Mouse (Mus musculus): ENCODE results near the gene Gle1. TPM values are rescaled to one million over a fixed set of nuclear protein-coding genes. Genes with fewer than 3 reads are reported as not detected.

Gene Gle1
- 100 to 1,000 TPM in 1 of 2 experiments, 10 to 100 TPM in 1; 83.8 to 105 TPM for total RNA-seq (2023)

DNA sequence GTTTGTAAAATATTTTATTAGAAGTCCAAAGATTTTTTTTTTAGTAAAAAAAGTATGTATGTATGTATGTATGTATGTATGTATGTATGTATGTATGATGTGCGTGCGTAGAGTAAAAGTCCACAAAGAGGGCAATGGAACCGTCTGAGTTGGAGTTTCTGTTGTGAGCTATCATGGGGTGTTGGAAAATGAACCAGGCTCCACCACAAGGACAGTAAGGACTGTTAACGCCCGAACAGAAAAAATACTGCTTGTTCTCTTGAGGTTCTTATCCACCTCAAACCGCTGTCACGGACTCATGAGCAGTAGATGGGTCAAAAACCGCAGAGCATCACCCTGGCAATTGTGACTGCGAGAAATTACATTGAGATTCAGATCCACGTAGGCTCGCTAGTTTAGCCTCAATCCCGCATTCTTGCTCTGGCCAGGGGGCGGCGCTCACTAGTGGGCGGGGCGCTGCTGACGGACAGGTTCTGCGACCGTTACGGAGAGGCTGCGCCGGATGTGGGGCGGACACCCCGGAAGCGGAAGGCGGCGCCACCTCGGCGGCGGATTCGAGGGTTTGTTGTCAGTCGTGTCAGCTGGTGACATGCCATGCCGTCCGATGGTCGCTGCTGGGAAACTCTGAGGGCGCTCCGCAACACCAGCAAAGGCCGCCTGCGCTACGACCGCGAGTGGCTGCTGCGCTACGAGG is at the start of gene Gle1:
Gene Gle1, plus strand, starts transcription at position 521 of the 694 bp plus-strand sequence.

DNA sequence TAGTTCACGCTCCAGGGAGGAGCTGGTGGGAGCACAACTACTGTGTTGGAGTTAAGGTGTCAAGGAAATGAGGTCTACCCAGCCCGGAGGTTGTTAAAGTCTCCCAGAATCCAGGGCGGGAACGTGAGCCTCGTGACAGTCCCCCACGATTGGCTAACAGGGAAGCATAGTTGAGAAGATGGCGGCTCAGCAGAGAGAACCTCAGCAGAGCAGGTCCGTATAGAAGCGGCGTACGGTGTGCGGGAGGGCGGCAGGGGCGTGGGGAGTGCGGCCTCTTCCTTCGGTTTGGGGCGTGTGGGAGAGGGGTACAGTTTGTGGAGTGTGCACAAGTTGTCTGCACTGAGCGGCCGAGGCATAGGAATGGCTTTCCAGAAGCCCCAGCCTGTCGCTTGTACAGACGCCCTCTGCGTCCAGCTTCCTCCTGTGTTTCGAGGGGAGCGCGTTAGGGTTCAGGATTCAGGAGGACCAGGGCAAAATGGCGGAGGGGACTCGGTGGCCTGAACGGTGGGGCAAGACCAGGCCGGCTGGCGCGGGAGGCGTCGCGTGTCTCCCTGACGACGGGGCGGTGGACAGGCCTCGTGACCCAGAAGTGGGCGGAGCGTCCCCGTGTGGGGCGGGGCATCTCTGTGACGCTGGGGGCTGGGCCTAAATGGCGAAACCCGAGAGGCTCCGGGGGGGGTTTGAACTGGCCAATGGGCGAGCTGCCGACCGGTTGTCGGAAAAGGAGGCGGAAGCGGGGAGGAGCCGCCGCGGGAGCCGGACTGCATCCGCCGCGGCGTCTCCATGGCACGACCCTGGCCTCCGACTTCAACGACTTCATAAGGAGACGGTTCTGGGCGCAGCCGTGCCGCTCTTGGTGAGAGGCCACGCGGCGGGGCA is 45.9 kb upstream of the Gle1 start, which contains the start of gene Odf2:
Gene Odf2, plus strand, starts transcription at position 156 of the 879 bp plus-strand sequence.

DNA sequence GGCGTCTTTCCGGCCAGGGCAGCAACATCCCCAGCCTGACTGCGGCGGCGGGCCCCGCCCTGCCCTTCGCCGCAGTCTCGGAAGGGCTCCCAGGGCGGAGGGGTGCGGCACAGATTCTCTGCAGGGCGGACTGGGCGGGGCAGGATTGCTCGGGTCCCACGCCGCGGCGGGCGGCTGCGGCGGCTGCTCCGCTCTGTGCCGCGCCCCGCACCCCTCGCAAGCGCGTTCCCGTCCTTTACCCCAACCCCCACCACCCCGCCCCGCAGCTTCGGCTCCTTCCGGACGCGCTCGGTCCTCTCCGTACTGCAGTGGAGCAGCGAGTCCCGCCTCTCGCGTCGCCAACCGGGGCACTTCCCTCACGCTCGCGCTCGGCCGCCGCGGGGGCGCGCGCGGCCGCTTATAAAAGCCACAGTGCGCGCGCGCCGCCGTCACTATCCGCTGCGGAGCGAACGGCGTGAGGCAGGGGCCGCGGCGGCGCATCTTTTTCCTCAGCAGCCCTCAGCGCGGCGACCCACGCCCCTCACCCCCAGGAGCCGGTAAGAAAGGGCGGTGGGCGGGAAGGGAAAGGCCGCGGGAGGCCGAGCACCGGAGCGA is 30.1 kb downstream of the Gle1 start, which contains the start of gene Sptan1:
Gene Sptan1, plus strand, starts transcription at position 311 of the 594 bp plus-strand sequence.

Other genes starting within 250 kb of the Gle1 start
- not detected for gene Gm13420, start 183.7 kb upstream of the Gle1 start, total RNA-seq (2023)
- not detected for gene Gm13547, start 176.1 kb upstream of the Gle1 start, total RNA-seq (2023)
- gene Coq4, start 147.9 kb upstream of the Gle1 start, total RNA-seq (2023): 1 to 10 TPM; 7.7 to 8.0 TPM
- gene Trub2, start 146.9 kb upstream of the Gle1 start, total RNA-seq (2023): 10 to 100 TPM; 65.1 to 65.2 TPM
- gene Slc27a4, start 132.8 kb upstream of the Gle1 start, total RNA-seq (2023): 10 to 100 TPM; 17.1 to 19.7 TPM
- 10 to 100 TPM; 47.7 to 49.7 TPM for gene Urm1, start 115.4 kb upstream of the Gle1 start, total RNA-seq (2023)
- 1 to 10 TPM; 4.4 to 7.3 TPM for gene Cercam, start 66.3 kb upstream of the Gle1 start, total RNA-seq (2023)
- gene Odf2, start 46.2 kb upstream of the Gle1 start, total RNA-seq (2023): 10 to 100 TPM; 77.4 to 98.6 TPM
- 100 to 1,000 TPM; 286 to 298 TPM for gene Sptan1, start 30.1 kb downstream of the Gle1 start, total RNA-seq (2023)
- gene Wdr34, start 113.5 kb downstream of the Gle1 start, total RNA-seq (2023): 1 to 10 TPM; 1.0 to 2.2 TPM
- gene Set, start 122.0 kb downstream of the Gle1 start, total RNA-seq (2023): 100 to 1,000 TPM; 252 to 272 TPM
- gene Pkn3, start 142.3 kb downstream of the Gle1 start, total RNA-seq (2023): 1 to 10 TPM; 1.2 to 5.1 TPM
- 10 to 100 TPM; 16.4 to 17.2 TPM for gene Zdhhc12, start 158.2 kb downstream of the Gle1 start, total RNA-seq (2023)
- gene Zer1, start 189.2 kb downstream of the Gle1 start, total RNA-seq (2023): 10 to 100 TPM; 75.0 to 80.9 TPM
- 10 to 100 TPM; 43.0 to 54.7 TPM for gene Tbc1d13, start 198.3 kb downstream of the Gle1 start, total RNA-seq (2023)
- gene Endog, start 236.1 kb downstream of the Gle1 start, total RNA-seq (2023): 10 to 100 TPM; 15.3 to 16.6 TPM
- 10 to 100 TPM; 24.1 to 24.5 TPM for gene Spout1, start 243.0 kb downstream of the Gle1 start, total RNA-seq (2023)

Data from T-cell, adult 66 days (primary cell).